Mouse (Mus musculus): ENCODE results near the gene Axin1. TPM values are rescaled to one million over a fixed set of nuclear protein-coding genes. Genes with fewer than 3 reads are reported as not detected.

Axin1 gene
- polyA plus RNA-seq, 1 experiment from 2014 or later, result 9.3 TPM

DNA sequence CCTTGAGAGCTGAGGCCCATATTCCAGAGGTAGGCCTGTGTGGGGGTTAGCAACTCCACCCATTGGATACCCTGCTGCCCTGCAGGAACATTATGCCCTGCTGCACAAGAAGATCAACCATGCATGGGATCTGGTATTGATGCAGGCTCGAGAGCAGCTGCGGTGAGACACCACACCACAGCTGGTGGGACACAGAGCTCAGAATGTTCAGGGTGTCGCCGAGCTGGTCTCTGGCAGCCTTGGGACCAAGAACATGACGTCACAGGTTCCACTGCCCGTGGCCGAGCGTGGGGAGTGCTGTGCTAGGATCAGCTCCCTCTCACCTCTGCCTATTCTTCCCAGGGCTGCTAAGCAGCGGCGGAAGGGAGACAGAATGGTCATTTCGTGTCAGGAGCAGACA is 66.3 kb downstream of the Axin1 start:
- H3K36me3 ChIP-seq (ENCODE audit: control insufficient read depth, insufficient read depth), result no peaks in the 10 kb centered on the region
- H3K9me3 ChIP-seq (ENCODE audit: control insufficient read depth), result no peaks in the 10 kb centered on the region
- no peak overlapping the region for H3K27ac ChIP-seq (ENCODE audit: low read depth, low read length)
- H3K4me1 ChIP-seq (replicated peaks; ENCODE audit: control insufficient read depth, insufficient read depth, low read length), result no peaks in the 10 kb centered on the region; the same call in 1 of the 2 replicates
- no peak overlapping the region for H3K4me2 ChIP-seq (replicated peaks; ENCODE audit: low read depth)
- peaks cover 29% of the 10 kb centered on the region for H3K27me3 ChIP-seq (replicated peaks; ENCODE audit: control insufficient read depth, insufficient read depth, low read length)
- no peak overlapping the region for H3K4me3 ChIP-seq (ENCODE audit: low read depth, low read length)
- H3K9ac ChIP-seq (ENCODE audit: low read depth, low read length), result no peak overlapping the region
- WGBS, result 60% methylated on average over 11 of the region's 11 CpGs
- no peak for TF ChIP-seq CTCF (IDR thresholded peaks at IDR 0.05; ENCODE audit: low read depth)
- ATAC-seq, result no peak

DNA sequence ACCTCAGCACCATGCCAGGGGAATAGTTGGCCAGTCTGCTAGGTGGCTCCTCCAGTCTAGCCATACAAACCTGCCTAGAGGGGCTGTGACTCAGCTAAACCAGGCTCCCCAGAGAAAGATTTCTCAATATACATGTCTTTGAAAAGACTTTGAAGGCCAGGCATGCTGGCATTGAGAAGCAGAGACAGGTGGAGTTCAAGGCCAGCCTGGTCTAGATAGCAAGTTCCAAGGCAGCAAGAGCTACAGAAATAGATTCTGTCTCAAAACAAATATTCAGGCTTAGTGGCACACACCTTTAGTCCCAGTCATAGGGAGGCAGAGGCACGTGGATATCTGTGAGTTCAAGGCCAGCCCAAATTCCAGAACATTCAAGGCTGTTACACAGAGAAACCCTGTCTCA is 67.9 kb downstream of the Axin1 start:
- Histone ChIP-seq H3K9ac (ENCODE audit: low read depth, low read length) (no peak overlapping the region), H3K4me2 (replicated peaks; ENCODE audit: low read depth) (no peak overlapping the region), H3K4me1 (replicated peaks; ENCODE audit: control insufficient read depth, insufficient read depth, low read length) (no peaks in the 10 kb centered on the region), H3K36me3 (ENCODE audit: control insufficient read depth, insufficient read depth) (no peaks in the 10 kb centered on the region), H3K27me3 (replicated peaks; ENCODE audit: control insufficient read depth, insufficient read depth, low read length) (peaks cover 21% of the 10 kb centered on the region), H3K27ac (ENCODE audit: low read depth, low read length) (no peak overlapping the region), H3K9me3 (ENCODE audit: control insufficient read depth) (no peaks in the 10 kb centered on the region), H3K4me3 (ENCODE audit: low read depth, low read length) (no peak overlapping the region)
- WGBS, result 41% methylated on average over 1 of the region's 1 CpGs
- TF ChIP-seq CTCF (IDR thresholded peaks at IDR 0.05; ENCODE audit: low read depth), result no peak
- no peak for ATAC-seq

DNA sequence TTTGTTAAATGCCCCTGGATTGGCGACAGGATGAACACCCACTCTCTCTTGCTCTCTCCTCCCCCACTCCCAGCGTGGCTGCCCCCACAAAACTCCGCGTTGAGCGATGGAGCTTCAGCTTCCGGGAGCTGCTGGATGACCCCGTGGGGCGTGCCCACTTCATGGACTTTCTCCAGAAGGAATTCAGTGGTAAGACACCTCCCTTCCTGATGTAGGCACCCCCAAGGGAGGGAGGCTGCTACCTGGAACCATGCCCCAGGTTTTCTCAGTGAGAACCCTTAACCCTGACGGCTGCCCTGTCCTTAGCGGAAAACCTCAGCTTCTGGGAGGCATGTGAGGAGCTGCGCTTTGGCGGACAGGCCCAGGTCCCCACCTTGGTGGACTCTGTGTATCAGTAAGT is 69.2 kb downstream of the Axin1 start, which contains the start of gene Arhgdig:
TSS of gene Arhgdig (minus strand) at position 101 of the 400 bp plus-strand sequence.
- Histone ChIP-seq H3K36me3 (ENCODE audit: control insufficient read depth, insufficient read depth) (peaks cover 6% of the 10 kb centered on the region; the same call in 1 of the 2 replicates), H3K27ac (ENCODE audit: low read depth, low read length) (no peak within 1 kb of the TSS), H3K9me3 (ENCODE audit: control insufficient read depth) (no peaks in the 10 kb centered on the region), H3K9ac (ENCODE audit: low read depth, low read length) (no peak within 1 kb of the TSS), H3K4me3 (ENCODE audit: low read depth, low read length) (no peak within 1 kb of the TSS), H3K27me3 (replicated peaks; ENCODE audit: control insufficient read depth, insufficient read depth, low read length) (peaks cover 9% of the 10 kb centered on the region), H3K4me2 (replicated peaks; ENCODE audit: low read depth) (no peak within 1 kb of the TSS), H3K4me1 (replicated peaks; ENCODE audit: control insufficient read depth, insufficient read depth, low read length) (no peaks in the 10 kb centered on the region)
- no peak for TF ChIP-seq CTCF (IDR thresholded peaks at IDR 0.05; ENCODE audit: low read depth)
- whole genome bisulfite sequencing, result 87% methylated on average over 12 of the region's 12 CpGs
- ATAC-seq, result no peak

DNA sequence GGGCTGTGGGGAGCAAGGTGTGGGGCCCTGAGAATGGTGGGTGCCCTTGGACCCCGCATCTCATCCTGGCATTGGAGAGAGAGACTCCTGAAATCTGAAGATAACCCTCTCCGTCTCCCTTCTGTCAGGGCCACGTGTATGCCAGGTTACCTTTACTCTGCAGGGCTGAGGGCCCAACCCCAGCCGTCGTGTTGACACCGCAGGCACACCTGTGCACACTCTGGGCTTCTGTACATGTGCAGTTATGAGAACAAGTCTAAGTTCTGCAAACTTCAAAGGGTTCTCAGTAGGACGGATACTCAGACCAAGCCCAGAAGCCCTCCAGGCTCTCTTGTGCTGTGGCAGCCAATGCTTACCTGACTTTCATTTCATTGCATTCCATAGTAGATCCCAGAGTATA is 73.8 kb downstream of the Axin1 start:
- ATAC-seq, result no peak
- Histone ChIP-seq H3K4me3 (ENCODE audit: low read depth, low read length) (no peak overlapping the region), H3K9ac (ENCODE audit: low read depth, low read length) (no peak overlapping the region), H3K36me3 (ENCODE audit: control insufficient read depth, insufficient read depth) (peaks cover 51% of the 10 kb centered on the region), H3K9me3 (ENCODE audit: control insufficient read depth) (no peaks in the 10 kb centered on the region), H3K4me1 (replicated peaks; ENCODE audit: control insufficient read depth, insufficient read depth, low read length) (no peaks in the 10 kb centered on the region), H3K27me3 (replicated peaks; ENCODE audit: control insufficient read depth, insufficient read depth, low read length) (no peaks in the 10 kb centered on the region), H3K4me2 (replicated peaks; ENCODE audit: low read depth) (no peak overlapping the region), H3K27ac (ENCODE audit: low read depth, low read length) (no peak overlapping the region)
- WGBS, result 84% methylated on average over 7 of the region's 7 CpGs
- TF ChIP-seq CTCF (IDR thresholded peaks at IDR 0.05; ENCODE audit: low read depth), result no peak

DNA sequence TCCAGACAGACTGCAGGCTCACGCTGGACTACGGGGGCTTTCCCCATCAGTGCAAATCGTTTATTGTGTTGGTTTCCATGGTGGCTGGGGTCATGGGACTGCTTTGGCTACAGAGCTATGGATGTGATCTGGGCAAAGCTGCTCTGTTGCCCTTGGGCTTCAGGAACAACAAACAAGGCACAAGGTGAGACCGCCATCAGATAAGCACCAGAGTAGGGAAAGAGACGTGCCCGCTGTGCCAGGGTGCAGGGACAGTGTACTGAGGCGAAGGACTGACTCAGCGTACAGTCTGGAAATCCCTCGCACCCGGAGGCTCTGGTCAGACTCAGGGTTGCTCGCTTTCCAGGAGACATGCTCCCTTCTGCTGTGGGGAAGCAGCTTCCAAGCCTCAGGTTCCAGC is 74.2 kb downstream of the Axin1 start:
- 86% methylated on average over 11 of the region's 11 CpGs for WGBS
- Histone ChIP-seq H3K36me3 (ENCODE audit: control insufficient read depth, insufficient read depth) (peaks cover 56% of the 10 kb centered on the region), H3K4me2 (replicated peaks; ENCODE audit: low read depth) (no peak overlapping the region), H3K9me3 (ENCODE audit: control insufficient read depth) (no peaks in the 10 kb centered on the region), H3K27me3 (replicated peaks; ENCODE audit: control insufficient read depth, insufficient read depth, low read length) (no peaks in the 10 kb centered on the region), H3K4me1 (replicated peaks; ENCODE audit: control insufficient read depth, insufficient read depth, low read length) (no peaks in the 10 kb centered on the region), H3K27ac (ENCODE audit: low read depth, low read length) (no peak overlapping the region), H3K4me3 (ENCODE audit: low read depth, low read length) (no peak overlapping the region), H3K9ac (ENCODE audit: low read depth, low read length) (no peak overlapping the region)
- no peak for TF ChIP-seq CTCF (IDR thresholded peaks at IDR 0.05; ENCODE audit: low read depth)
- no peak for ATAC-seq

DNA sequence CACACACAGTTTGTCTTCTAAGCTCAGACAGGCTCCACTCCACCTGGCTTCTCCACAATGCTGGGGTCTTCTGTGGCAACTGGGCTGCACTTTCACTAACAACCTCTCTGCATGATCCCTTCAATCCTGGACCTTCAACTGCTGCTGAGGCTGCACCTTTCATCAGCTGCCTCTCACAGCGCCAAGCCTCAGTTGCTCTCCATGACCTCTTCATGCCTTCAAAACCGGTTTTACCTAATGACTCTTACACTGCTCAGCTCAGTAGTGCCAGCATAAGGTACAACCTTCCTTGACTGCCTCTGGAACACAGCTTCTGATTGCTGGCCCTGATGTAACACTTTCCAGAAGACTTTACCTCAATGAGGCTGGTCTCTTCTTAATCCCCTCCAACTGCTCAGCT is 83.0 kb downstream of the Axin1 start:
- H3K27ac ChIP-seq (ENCODE audit: low read depth, low read length), result no peak overlapping the region
- H3K36me3 ChIP-seq (ENCODE audit: control insufficient read depth, insufficient read depth), result peaks cover 26% of the 10 kb centered on the region
- no peak overlapping the region for H3K9ac ChIP-seq (ENCODE audit: low read depth, low read length)
- peak; percentile 37; the same call in 1 of the 2 replicates for ATAC-seq
- H3K4me3 ChIP-seq (ENCODE audit: low read depth, low read length), result no peak overlapping the region
- 46% methylated on average over 2 of the region's 2 CpGs for WGBS
- H3K4me1 ChIP-seq (replicated peaks; ENCODE audit: control insufficient read depth, insufficient read depth, low read length), result no peaks in the 10 kb centered on the region
- H3K9me3 ChIP-seq (ENCODE audit: control insufficient read depth), result no peaks in the 10 kb centered on the region
- H3K27me3 ChIP-seq (replicated peaks; ENCODE audit: control insufficient read depth, insufficient read depth, low read length), result no peaks in the 10 kb centered on the region
- no peak for TF ChIP-seq CTCF (IDR thresholded peaks at IDR 0.05; ENCODE audit: low read depth)
- H3K4me2 ChIP-seq (replicated peaks; ENCODE audit: low read depth), result no peak overlapping the region

DNA sequence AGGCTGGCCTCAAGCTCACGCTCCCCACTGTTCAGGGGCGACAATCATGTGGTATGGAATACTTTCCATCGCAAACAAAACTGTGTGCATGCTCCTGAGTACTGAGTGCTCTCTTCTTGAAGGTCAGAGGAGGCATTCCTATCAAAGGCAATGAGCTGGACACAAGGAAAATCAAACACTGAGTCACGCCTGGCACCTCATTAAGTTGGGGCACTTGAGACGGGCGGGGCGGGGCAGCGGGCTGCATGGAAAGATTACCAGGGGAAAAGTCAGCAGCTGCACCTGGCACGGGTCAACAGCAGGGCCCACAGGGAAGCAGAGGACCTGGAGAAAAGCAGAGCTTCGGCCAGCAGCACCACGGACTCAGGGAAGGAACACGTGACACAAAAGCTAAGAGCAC is 86.7 kb downstream of the Axin1 start:
- peaks cover 5% of the 10 kb centered on the region; the same call in 1 of the 2 replicates for H3K36me3 ChIP-seq (ENCODE audit: control insufficient read depth, insufficient read depth)
- H3K9ac ChIP-seq (ENCODE audit: low read depth, low read length), result no peak overlapping the region
- no peaks in the 10 kb centered on the region for H3K27me3 ChIP-seq (replicated peaks; ENCODE audit: control insufficient read depth, insufficient read depth, low read length)
- no peak overlapping the region; the same call in 1 of the 2 replicates for H3K4me2 ChIP-seq (replicated peaks; ENCODE audit: low read depth)
- no peaks in the 10 kb centered on the region for H3K9me3 ChIP-seq (ENCODE audit: control insufficient read depth)
- ATAC-seq, result peak; percentile 77
- TF ChIP-seq CTCF (IDR thresholded peaks at IDR 0.05; ENCODE audit: low read depth), result no peak
- no peak overlapping the region; the same call in 1 of the 2 replicates for H3K27ac ChIP-seq (ENCODE audit: low read depth, low read length)
- WGBS, result 47% methylated on average over 12 of the region's 12 CpGs
- no peak overlapping the region for H3K4me3 ChIP-seq (ENCODE audit: low read depth, low read length)
- 0 out of 2 replicates have a peak, but pooled peaks cover 2% of the 10 kb centered on the region for H3K4me1 ChIP-seq (replicated peaks; ENCODE audit: control insufficient read depth, insufficient read depth, low read length)

All from intestine, postnatal 0 days (tissue).